Mouse (Mus musculus) brain, adult 2 months (tissue): ENCODE results near the gene Ttll3.

Source experiments
- DNase-seq: peaks from one replicate; pipeline ENCODE4 v3.0.0; 2011; ENCODE audit warnings: low read depth, low spot score

Ttll3 gene

DNA sequence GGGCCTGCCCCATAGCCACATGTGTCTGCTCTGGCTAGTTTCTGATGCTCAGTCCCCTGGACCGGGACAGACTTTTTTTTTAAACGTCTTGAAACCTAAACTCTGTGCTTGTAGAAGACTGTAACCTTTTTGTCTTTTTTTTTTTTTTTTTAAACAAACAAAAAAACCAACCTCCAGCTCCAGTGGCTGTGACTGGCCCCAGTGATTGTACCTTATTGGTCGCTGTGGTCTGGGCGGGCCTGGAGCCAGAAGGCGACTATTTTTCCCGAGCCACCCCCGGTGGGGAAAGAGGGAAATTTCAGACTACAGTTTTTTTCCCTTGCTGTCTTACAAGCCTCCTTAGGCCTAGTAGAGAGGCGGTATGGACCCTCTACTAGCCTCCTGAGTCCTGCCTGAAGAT, at the start of gene Ttll3:
Ttll3 (plus strand) TSS at position 301 of the 400 bp plus-strand sequence.
- DNase-seq, result no peak

DNA sequence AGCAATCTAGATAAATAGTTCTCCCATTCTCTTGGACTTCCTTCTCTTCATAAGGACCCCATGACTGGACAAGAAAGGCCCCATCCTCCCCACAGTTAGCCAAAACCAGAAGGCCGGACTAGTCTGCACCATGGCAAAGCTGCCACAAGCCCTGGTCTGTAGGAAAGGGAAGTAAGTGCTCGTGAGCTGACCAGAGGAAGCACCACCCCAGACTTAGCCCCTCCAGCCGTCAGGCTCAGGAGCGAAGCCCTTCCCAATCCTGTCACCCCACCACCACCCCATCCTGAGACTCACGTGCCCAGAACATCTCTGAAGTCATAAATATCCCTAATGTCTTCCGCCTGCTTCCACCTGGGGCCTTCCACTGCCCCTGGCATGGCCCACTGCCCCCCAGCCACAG, 47.5 kb upstream of the Ttll3 start:
- peak; percentile 47 for DNase-seq

DNA sequence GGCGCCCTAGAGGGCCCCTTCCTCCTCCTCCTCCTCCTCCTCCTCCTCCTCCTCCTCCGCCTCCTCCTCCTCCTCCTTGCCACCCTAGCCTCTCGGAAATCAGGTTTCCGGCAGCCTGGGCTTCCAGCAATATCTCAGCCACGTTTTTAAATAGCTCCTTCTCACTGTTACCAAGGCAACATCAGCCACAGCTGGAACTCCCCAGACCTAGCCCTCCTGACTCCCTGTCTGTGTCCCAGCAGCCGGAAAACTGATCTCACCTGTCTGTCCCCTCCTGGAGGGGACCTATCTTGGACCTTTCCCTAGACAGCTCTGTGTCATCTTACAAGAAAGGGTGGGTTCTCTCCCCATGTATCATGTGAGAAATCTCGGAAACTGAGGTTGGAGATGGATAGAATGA, 46.8 kb upstream of the Ttll3 start:
- peak; percentile 77 for DNase-seq

- DNase-seq, result peak; percentile 90
These were observed 45.6 kb upstream of the Ttll3 start, which contains the start of gene Camk1 for GRCm38 (mm10) chr6:113343177-113344092. TSS of gene Camk1 (minus strand) at chr6:113343984.

GRCm38 (mm10) chr6:113344321-113344720, 44.7 kb upstream of the Ttll3 start:
- peak; percentile 54 for DNase-seq

DNA sequence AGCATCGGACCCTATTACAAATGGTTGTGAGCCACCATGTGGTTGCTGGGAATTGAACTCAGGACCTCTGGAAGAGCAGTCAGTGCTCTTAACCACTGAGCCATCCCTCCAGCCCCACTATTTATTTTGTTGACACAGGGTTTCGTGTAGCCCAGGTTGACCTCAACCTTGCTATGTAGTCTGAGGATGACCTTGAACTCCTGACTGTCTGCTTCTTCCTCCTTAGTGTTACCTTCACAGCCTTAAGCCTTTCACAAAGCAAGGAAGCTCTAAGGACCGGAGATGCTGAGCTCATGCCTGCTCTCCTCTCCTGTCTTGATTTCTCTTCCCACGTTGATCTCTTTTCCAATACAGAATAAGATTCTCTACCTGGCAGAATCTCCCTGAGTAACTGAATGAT, 42.2 kb upstream of the Ttll3 start:
- no peak for DNase-seq

GRCm38 (mm10) chr6:113350538-113350937, 38.5 kb upstream of the Ttll3 start:
- DNase-seq, result no peak

DNA sequence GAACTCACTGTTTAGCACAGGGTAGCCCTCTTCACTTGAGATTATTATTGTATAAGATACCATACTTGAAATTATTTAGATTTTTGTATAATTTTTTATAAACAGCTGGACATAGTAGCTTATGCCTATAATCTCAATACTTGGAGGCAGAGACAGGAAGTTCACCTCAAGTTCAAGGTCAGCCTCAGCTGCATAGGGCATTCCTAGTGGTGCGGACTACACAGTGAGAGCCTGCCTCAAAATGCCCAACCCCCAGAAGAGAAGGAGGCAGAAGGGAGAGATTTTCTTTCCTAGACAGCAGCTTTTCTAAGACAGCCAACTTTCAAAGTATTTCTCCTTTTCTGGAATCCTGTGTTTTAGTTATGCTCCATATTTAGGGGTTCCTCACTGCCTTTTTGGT, 37.9 kb upstream of the Ttll3 start:
- no peak for DNase-seq

DNA sequence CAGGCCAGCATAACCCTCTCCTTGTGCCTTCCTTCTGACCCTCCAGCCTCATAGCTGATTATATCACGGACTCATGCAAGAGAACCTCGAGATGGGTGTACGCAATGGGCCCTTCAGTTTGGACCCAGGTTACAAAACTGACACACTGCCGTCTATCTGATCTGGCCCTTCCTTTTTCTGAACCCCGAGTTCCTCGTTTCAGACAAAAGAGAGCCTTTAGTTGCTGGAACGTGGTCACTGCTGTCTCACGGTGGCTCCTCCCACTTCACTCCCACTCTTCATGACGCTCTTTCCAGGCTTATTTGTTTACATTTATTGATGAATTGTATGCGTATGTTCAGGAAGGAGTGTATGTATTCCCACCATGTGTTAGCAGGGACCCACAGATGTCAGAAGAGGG, 37.4 kb upstream of the Ttll3 start:
- no peak for DNase-seq

DNA sequence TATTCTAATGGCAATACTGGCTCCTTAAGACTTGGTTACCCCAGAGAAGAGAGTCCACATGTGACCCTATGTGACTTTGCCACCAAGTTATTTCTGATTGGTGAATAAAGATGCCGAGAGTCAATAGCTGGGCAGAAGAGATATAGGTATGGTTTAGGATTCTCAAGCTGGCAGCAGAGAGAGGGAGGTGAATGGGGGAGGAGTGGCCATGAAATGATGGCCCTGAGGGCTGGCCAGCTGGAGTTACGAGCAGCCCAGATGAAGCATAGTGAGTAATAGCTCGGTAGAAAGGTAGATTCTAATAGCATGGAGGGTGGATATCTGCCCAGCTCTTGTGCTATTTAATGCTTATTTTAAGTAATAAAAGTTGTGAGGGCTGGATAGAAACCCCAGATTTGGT, 36.2 kb upstream of the Ttll3 start:
- no peak for DNase-seq

DNA sequence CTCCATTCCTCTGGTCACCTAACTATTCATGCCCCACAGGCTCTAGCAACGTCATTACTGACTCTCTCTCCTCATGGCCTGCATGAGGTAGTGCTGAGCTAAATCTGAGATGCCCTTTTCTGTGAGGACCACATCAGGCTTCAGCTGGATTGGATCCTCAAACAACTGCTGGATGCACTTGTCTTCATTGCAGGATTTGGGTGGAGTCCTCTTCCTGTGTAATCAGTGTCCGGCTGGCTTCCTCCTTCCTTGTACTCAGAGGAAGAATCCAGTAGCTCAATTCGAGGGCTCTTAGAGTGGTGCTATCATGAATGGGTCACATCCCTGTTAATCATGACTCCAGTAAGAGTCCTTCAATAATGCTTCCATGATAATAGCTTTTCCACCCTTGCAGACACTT, 35.4 kb upstream of the Ttll3 start:
- DNase-seq, result no peak

- DNase-seq, result no peak
These were observed 27.6 kb upstream of the Ttll3 start for GRCm38 (mm10) chr6:113361476-113361875.

- no peak for DNase-seq
These were observed 26.8 kb upstream of the Ttll3 start for GRCm38 (mm10) chr6:113362241-113362640.

GRCm38 (mm10) chr6:113364518-113365135, 24.4 kb upstream of the Ttll3 start:
- no peak for DNase-seq

- no peak for DNase-seq
These were observed 22.4 kb upstream of the Ttll3 start for GRCm38 (mm10) chr6:113366639-113367038.

- DNase-seq, result no peak
These were observed 21.5 kb upstream of the Ttll3 start for GRCm38 (mm10) chr6:113367574-113367973.

- no peak for DNase-seq
These were observed 20.9 kb upstream of the Ttll3 start for GRCm38 (mm10) chr6:113368124-113368523.

DNA sequence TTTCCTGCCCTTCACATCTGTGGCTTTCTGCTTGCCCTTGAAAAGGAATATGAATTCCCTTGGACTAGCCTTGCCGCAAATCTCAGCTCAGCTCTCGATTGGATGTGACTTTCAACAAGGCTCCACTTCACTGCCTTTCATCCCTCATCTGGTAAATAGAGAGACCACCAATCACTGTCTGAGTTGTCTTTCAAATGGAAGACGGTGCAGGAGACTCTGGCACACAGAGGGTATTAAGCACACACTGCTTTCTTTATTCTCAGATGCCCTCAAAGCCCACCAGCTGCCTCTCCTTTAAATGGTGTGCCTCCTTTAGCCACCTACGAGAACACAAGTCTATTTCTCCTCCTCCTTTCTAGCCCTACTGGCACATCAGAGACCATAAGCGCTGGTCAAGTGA, 20.5 kb upstream of the Ttll3 start:
- no peak for DNase-seq

DNA sequence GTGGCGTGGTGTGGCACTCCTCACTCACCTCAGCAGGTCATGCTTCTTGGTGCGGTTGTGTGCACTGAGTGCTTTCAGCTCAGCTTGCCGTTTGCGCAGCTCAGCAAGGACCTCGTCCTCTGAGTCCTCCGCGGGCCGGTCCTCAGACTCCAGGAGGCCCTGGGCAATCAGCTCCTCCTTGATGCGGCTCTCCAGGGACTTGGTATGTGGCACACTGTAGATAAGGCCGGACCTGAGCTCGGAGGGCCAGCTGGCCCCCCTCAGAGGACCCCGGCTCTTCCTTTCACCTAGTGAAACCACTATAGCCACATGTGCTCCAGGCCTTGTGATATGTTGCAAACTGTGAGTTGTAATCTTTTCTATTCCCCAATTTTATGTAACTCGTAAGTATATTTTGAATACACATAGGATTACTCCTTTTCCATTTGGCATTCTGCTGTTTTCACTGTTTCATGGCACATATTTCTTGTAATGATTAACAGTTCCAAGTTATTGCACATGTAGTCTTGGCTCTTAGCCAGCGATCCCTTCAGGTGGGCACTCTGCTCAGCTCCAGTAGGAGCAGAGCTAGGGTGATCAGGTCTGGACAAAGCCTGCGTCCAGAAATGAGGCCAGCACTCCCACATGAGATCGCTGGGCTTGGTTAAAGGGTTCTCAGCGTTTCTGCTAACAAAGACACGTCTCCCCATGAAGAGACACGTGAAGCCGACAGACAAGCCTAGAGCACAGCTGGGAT, 18.7 kb upstream of the Ttll3 start:
- DNase-seq, result no peak

DNA sequence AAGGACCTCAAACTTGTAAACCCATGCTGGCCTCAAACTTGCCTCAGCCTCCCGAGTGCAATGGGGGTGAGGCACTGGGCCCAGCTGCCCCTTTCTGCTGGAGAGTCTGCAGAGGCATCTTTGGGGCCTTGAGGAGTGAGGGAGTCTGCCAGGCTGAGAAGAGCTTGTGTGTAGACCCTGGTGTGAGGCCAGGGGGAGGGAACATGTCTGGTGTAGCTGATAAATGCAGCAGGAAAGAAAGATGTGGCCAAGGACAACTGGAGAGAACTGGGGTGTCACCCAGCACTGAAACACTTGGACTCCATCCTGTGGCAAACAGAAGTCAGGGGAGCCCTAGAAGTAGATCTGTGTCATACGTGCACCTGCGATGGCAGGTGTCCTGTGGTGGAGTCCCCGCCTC, 15.6 kb upstream of the Ttll3 start:
- no peak for DNase-seq

- DNase-seq, result no peak
These were observed 11.9 kb upstream of the Ttll3 start for GRCm38 (mm10) chr6:113377172-113377495.
